Mouse (Mus musculus): Measurements from ENCODE around the gene B130006D01Rik.
"Not testable (repeated sequence)": the region's sequence is repeated elsewhere in the genome, so short reads cannot be mapped to it uniquely, and the experiment has no call there.

The B130006D01Rik gene

DNA sequence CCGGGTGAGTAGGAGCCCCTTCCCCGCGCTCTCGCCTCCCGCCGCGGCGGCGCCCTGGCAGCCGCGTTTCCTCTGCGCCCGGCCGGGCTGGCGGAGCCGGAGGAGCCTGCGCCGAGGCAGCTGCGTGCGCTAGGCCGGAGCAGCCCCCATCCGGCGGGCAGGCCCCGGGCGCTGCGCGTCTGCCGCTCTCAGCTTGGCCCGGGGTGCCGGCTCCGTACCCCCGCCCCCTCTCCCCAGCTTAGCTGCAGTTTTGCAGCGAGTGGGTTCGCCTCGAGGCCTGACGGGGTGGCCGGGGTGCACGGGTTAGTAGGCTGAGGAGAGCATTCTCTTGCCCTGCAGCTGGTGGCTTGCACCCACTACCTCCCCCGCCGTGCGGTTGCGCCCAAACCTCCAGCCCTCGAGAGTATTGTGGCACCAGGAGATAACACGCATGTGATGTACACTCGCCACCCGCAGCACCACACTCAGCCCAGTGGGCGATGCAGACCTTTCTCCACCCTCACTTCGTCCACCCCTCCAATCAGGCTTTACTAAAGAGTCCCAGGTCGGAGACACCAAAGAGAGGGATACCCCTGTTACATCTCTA is 10.1 kb upstream of the B130006D01Rik start:
- DNase-seq (ENCODE audit: low read depth, low spot score): peak; percentile 66

DNA sequence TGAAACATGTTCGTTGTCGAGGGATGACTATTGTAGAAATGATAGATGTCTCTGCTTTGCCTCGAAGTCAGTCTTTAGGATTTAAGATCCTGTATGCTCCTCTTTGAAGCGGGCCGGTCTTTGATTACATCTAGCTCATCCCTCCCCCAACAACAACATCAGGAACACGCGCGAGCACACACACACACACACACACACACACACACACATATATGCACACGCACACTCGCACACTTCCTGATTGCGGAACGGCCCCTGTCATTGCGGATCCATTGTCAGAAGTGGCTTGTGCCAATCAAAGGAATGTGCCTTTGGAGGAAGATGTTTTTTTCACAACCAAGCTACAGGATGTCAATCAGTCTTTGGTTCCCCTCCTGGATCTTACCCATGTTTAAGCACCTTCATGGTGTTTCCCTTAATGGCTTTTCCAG is 9.6 kb upstream of the B130006D01Rik start:
- no peak for DNase-seq (ENCODE audit: low read depth, low spot score)

DNA sequence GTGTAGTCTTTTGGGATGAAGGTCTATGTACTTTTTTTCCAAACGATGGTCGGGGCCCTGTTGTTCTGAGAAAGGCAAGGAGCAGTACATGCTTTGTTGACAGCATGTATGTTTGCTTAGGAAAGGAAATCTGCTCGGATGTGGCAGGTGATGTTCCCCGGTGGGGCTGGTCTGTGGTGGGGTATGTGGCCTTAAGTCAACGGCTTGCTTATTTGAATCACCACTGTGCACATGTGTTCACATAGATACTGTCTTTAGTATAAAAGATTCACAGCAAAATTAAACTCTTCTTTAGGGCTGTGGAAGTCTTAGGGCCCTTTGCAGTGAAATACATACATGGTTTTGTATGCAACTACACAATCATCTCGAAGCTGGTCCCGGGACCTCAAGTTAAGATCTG is 9.0 kb upstream of the B130006D01Rik start:
- no peak for DNase-seq (ENCODE audit: low read depth, low spot score)

DNA sequence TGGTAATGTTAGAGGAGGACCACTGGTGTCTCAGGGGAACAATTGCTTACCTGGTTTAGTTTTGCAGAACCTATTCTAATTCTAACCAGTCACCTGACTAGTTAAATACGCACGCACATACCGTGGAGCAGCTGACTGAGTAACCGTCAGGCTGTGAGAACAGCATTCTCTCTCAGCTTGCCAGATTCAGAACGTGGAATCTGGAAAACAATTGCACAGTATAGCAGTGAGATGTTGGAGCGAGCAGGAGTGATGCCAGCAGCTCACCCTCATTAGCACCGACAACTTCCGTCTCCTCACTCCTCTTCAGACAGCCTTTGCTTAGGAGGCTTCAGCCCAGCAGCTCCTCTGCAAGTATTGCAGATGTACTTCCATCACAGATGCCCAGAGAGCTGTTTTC is 7.3 kb upstream of the B130006D01Rik start:
- DNase-seq (ENCODE audit: low read depth, low spot score): peak; percentile 32

DNA sequence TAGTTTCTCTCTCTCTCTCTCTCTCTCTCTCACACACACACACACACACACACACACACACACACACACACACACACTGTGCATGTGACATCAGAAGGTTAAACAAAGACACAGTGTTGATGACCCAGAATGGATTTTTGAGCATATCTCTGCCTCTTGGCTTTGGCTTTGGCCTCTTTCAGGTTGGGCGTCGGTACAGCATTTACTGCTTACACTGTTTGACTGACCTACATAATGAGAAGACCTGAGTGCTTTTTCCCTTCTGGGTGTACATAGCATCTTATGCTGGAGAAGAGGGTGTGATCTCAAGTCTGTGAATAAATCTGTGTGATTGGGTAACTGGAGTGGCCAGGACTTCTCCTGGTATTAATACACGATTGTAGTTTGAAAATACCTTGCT is 4.0 kb upstream of the B130006D01Rik start:
- no peak for DNase-seq (ENCODE audit: low read depth, low spot score)

DNA sequence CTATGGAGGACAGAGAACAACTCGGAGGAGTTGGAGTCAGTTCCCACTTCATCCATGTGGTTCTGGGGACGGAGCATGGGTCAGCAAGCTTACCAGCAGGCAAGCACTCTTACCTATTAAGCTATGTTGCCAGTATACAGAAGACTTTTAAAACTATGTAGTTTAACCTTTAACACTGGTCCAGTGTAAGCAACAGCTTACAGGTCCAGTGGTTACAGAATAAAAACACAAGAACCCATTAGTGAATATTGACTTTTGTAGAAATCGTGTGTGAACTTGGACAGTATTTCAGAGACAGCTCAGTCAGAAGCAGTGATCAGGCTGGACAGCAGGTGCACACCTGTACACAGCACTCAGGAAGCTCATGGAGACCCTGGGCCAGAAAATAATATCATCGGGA is 1.1 kb downstream of the B130006D01Rik start:
- no peak for DNase-seq (ENCODE audit: low read depth, low spot score)

DNA sequence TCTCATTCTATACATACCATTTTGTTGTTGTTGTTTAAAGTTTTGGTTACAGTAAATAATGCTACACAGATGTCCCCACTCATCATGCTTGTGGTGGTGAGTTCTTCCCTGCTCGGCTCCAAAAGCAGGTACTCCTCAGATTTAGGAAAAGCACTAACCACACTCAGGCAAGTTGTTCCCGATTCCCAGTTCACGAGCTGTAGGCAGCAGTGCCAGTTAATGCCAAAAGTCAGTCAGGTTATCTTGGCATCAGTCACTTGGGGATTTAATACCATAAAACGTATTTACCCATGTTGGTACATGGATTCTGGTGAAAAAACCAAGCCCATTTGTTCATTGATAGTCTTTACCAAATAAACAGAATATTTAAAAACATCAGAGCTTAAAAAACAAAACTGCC is 2.8 kb downstream of the B130006D01Rik start:
- DNase-seq (ENCODE audit: low read depth, low spot score): no peak

DNA sequence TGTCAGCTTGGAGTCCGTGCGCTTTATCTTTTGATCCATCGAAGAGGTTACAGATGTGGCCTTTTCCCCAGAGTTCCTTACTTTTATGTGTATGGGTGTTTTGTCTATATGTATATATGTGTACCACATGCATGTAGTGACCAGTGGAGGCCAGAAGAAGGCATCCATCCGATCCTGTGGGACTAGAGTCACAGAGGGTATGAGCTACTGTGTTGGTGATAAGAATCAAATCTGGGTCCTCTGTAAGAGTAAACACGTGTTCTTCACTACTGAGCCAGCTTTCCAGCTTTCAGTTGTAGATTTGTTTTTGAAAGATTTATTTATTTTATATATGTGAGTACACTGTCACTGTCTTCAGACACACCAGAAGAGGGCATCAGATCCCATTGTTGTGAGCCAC is 4.6 kb downstream of the B130006D01Rik start:
- no peak for DNase-seq (ENCODE audit: low read depth, low spot score)

DNA sequence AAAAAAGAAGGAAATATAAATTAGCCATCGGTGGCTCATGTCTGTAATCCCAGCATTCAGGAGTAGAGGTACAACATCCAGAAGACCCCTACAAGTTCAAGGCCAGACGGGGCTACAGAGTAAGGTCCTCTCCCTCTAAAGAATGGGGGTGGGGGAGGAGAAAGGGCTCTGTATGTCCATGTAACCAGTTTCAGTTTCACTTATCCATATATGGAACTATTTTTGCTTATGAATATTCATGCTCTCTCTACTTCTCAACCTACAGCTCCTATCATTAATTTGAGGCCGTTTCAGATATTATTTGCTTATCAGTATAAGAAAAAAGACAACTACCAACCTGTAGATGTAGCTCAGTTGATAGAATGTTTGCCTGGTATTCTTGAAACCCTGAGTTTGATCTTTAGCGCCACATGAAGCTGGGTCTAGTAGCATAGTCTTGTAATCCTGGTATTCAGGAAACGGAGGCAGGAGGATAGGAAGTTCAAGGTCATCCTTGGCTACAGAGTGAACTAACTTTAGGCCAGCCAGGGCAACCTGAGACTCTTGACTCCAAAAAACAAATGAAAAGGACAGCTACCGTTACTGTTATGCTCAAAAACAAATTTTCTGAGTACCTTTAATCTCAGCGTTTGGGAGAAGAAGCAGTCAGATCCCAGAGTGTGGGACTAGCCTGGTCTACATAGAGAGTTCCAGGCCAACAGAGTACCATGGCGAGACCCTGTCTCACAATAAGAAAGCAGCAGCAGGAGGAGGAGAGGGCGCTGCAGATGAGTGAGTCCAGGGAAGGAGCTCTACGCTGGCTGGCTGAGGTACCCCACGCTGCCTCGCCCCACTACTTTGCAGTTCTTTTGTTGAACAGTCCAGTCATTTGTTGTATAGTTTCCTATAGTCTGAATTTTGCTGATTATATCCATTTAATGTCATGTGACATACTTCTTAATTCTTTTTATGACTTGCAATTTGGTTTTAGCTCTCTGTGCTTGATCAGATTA is 5.8 kb downstream of the B130006D01Rik start:
- no peak for DNase-seq (ENCODE audit: low read depth, low spot score)

DNA sequence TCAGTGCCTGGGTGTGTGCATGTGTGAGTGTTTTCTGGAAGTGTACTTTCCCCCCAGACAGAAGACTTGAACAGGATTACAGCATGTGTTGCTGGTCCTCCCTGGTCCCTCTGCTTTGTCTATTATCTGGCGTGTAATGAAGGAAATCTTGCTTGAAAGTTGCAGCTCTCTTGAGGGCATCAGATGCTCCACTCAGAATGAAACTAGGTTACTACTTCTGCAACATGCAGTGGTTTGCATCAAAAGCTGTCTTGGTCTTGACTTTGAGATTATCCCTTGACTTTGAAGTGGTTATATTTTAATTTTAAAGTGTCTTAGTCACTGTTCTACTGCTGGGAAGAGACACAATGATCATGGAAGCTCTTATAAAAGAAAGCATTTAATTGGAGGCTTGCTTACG is 11.1 kb downstream of the B130006D01Rik start:
- DNase-seq (ENCODE audit: low read depth, low spot score): no peak

DNA sequence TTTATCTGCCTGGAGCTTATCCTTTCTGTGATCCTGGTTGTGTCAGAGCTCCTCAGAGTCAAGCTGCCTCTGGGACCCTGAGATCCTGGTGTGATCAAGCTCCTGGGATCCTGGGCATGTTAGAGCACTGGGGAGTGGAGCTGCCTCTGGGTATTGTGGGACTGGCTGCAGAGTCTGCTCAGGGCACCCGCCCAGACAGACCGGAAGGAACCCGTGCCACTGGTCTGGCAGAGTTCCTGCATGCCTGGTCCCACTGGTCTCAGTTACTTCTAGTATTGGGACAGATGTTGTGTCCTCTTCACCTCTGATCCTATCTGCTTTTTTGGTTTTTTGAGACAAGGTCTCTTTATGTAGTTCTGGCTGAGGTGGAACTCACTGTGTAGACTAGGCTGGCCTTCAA is 14.4 kb downstream of the B130006D01Rik start:
- DNase-seq (ENCODE audit: low read depth, low spot score): no peak

DNA sequence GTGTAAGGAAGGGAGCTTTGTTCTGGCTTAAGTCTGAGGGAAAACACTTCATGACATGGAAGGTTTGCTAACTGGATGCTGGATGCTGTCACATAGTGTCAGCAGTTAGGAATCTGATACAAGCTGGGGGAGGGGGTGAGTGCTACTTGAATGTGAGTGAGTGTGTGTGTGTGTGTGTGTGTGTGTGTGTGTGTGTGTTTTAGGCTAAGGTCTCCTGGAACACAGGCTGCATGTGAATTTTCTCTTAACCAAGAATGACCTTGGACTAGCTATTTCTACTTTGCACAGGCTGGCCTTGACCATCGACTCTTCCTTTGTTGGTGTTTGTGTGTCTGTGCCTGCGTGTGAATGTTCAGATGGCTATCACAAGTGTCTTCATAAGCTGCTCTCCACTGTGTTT is 21.1 kb downstream of the B130006D01Rik start:
- no peak for DNase-seq (ENCODE audit: low read depth, low spot score)

DNA sequence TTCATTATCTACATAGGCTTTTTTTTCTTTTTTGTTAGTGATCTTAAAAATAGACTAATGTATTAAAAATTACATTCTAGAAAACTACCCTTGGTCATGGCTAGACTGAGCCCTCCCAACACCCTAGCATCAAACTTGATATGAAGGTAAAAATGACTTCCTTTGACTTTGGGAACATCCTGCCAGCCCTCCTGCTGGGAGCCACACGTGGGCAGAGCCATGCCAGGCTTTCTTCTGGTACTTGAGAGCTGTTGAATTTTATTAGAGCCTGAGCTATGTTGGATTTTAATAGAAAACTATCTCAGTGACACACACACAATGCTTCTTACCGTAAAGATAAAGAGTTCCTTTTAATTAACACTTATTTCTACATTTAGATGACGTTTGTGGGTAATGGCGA is 23.4 kb downstream of the B130006D01Rik start:
- no peak for DNase-seq (ENCODE audit: low read depth, low spot score)

DNA sequence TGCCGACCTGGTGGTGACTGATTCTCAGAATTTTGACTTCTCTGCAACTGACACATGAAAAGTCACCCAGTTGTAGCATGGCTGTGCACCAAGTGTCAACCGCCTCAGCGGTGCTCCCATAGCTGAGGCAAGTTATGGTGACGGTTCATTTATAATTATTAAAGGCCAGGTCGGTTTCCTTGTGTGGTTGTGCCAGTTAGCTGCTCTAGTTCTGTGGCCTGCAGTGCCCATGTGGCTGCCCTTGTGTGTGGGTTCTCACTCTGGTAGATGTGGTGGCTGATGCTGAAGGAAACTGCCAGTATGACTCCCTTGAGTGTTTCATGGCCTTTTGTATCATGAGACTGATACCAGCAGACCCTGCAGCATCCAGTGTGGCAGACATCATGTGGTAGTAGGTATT is 24.9 kb downstream of the B130006D01Rik start:
- no peak for DNase-seq (ENCODE audit: low read depth, low spot score)

DNA sequence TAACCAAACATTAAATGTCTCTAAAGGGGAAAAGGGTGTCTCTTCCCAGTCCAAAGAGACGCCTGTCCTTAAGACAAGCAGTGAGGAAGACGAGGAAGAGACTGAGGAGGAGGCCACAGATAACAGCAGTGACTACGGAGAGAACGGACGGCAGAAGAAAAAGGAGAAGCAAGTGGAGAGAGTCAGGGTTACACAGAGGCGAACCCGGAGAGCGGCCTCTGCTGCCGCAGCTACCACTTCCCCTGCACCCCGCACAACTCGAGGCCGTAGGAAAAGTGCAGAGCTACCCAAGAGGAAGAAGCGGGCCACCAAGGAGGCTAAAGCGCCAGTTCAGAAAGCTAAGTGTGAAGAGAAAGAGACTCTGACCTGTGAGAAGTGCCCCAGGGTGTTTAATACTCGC is 26.2 kb downstream of the B130006D01Rik start:
- no peak for DNase-seq (ENCODE audit: low read depth, low spot score)

DNA sequence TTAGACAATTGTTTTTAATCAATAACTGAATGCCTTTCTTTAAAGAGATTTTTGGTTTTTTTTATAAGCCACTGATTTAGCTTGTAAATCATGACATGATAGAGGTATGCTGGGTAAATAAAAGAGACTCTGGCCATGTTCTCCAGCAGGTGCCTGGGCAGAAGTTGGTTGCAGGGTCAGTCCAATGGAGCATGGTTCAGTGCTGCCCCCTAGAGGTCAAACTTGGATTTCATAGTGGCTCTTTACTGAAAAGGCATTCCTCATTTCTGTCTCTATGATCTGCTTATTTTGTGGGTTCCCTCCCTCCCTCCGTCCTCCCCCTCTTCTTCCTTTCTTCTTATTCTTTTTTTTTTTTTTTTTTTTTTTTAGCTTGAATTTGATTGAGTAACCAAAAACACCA is 27.6 kb downstream of the B130006D01Rik start:
- peak; percentile 80 for DNase-seq (ENCODE audit: low read depth, low spot score)

DNA sequence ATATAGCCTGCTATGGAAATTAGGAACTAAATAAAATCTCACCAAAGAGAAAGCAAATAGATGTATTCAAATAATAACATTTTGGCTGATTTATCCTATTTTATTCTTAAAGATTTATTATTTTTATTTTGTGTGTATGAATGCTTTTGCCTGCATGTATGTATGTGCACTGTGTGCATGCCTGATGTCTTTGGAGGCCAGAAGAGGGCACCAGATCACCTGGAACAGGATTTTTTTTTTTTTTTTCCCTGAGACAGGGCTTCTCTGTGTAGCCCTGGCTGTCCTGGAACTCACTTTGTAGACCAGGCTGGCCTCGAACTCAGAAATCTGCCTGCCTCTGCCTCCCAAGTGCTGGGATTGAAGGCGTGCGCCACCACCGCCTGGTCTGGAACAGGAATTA is 31.8 kb downstream of the B130006D01Rik start:
- DNase-seq (ENCODE audit: low read depth, low spot score): not testable (repeated sequence)

DNA sequence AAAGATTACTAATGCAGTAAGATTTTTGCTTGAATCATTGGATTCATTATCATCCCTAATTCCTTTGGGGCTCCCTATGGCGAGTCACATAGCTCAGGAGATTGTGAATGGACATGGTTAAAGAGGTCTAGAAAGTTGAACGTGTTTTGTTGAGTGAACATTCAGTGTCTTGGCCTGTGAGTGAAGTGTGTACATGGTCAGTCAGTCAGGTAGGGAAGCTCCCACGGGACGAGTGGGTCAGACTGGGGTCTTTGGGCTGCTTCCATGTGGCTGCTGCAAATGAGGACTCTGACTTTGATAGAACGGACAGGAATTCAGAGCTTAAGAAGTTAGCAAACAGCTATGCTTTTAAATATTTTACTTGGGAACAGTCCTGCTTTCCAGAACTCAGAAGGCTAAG is 37.1 kb downstream of the B130006D01Rik start:
- DNase-seq (ENCODE audit: low read depth, low spot score): no peak

DNA sequence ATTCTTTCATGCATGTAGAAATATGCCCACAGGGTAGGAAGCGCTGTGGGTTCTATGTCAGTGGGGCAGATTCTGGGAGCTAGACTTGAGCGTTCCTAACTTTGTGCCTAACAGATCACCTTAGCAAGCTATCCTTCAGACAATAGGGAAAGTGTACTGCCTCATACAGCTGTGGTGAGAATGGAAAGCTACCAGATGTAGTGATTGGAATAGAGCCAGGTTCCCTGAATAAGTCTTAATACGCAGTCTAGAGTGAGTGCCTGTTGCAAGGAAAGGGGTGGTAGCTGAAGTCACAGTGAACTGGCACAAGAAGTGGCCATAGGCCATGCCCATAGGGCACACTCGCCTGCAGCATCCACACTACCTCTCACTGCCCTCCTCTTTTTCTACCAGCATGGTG is 39.6 kb downstream of the B130006D01Rik start:
- no peak for DNase-seq (ENCODE audit: low read depth, low spot score)

DNA sequence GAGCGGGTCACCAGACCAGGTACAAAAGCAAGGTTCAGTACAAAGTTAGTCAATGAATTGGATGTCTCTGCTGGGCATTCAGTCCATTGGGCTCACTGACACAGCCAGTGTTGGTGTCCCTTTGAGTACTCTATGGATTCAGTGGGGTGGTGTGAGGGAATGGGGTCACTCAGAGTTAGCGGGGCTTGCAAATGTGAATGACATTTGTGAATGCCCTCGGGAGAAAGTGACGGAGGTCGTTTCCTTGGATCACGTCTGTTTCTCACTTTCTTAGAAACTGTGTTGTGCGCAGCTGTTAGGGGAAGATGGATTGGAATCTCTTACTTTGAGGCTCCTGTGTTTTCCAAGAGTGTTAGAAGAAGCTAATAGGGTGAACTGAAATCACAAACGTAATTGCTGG is 41.4 kb downstream of the B130006D01Rik start:
- no peak for DNase-seq (ENCODE audit: low read depth, low spot score)

DNA sequence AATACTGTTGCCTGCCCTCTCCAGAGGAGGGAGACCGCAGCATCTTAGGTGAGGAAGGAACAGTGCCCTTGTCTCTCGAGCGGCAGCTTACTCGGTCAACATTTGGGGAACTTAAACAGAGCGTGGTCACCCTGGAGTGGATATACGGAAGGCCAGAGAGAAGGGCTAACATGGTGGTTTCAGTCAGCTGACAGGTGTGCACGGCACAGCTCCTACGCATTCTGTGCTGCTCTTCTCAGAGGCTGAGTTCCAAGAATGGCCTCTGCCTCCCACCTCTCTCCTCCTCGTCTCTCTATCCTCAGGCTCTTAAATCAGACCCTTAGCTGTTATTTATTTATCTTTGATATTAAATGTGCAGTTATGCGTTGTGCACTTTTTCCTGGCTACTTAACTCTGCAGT is 41.9 kb downstream of the B130006D01Rik start:
- DNase-seq (ENCODE audit: low read depth, low spot score): no peak

DNA sequence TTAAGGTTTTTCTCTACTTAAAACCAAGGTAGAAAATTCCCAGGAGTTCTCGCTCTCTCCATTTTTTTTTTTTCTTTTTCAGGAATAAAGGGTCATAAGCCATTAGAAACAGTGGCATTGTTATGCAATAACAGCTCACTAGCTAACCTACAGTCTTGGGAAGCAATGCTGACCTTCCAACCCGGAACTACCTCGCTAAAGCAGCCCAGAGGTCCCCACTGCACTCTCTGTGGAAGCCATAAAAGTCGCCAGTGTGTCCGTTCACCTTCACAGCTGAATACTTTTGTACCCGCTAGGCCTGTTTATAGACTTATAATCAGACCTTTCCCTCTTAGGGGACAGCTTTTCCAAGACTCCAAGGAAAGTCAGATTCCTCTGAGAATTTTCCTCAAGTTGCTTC is 44.9 kb downstream of the B130006D01Rik start:
- no peak for DNase-seq (ENCODE audit: low read depth, low spot score)

DNA sequence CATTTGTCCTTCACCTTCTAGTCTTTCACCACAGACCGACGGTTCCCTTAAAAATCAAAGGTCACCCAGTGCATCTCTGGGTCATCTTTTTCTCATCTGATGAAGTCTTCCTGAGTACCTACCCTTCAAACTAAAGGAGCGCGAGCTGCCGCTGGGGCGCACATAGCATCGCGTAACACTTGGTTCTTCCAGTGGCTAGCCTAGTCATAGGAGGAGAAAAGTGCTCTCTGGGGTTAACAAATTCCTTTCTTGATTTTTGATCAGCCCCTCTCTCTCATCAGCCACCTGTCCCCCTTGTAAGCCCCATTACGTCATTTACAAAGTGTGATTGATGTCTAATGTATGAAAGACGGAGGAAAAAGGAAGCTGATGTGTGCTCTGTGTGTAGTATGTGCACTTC is 45.8 kb downstream of the B130006D01Rik start:
- DNase-seq (ENCODE audit: low read depth, low spot score): peak; percentile 38

All from ZHBTc4 (cell line).